Mouse (Mus musculus) ES-E14 (cell line): ENCODE data around the gene Pde4d.

Experiments used
- CHD2 ChIP-seq: IDR thresholded peaks from 2 replicates; pipeline ENCODE4 v1.6.1; 2014; ENCODE audit warnings: mild to moderate bottlenecking, low read depth, low read length, inconsistent platforms
- ZC3H11A ChIP-seq: IDR thresholded peaks from 2 replicates; pipeline ENCODE4 v1.6.1; 2012; ENCODE audit warnings: low read depth, mild to moderate bottlenecking, inconsistent platforms, low read length, borderline replicate concordance
- ZNF384 ChIP-seq: IDR thresholded peaks from 2 replicates; pipeline ENCODE4 v1.6.1; 2012; ENCODE audit warnings: low read depth, low read length, inconsistent platforms

DNA sequence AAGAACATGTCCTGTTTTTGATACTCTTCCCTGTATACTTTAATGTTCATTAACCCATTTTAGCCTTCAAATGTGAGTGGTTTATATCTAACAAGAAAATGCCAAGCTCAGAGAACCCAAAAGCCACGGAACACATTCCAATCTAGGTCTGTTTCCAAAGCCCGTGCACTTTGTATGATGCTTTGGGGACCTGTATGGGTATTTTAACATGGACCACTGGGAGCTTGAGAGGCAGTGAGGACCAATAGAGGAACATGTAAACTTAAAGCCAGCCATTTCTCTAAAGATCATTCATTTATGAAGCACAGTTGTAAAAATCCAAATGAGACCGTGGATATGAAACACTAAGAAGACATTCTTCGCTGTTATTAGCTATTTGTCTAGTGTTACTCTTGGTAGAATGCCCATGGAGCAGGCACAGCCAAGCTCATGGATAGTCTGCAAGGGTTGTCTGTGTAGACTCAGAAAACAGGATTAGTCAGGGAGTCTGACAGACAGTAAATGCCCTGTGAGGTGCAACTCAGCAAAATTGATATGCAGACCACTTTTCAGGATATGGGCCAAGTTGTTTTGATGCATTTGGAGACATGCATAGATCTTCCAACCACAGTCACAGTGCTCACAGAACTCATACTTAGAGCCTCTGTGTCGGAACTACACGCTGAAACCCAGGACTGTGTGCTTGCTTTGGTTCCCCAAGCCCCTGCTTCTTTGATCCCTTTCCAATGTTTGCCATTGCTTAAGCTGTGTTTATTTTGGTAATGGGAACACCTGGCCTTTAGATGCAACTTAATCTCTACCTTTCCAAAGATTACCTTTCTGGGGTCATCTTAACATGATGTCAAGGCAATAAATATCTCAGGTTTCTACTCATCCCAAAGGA is 1272.7 kb downstream of the Pde4d start:
- TF ChIP-seq CHD2 (no peak), ZNF384 (no peak), ZC3H11A (no peak)
